Mouse (Mus musculus): ENCODE results near the gene Nav2. TPM values are rescaled to one million over a fixed set of nuclear protein-coding genes. Genes with fewer than 3 reads are reported as not detected.

Gene Nav2
- total RNA-seq, 2 experiments from 2014 or later, result 77.4 to 100 TPM

DNA sequence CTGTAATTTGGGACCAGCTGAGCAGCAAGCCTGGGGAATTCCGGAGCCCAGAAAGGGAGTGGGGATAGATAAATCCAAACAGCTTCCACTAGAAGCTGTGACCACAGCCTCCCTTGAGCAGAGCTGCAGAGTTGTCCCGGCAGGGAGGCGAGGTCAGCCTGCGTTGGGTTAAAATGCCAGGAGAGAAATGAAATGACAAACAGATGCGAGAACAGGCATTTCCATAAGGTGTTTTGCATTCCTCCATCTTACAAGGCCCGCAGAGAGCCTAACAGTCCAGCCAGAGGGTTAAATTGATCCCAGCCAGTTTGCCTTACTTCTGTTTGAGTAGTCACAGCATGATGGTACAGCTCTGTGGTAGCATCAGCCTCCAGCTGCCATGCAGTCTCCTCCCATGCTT, 309.3 kb downstream of the Nav2 start:
- no peak for DNase-seq

GRCm38 (mm10) chr7:49225741-49226140, 317.2 kb downstream of the Nav2 start:
- no peak for DNase-seq

GRCm38 (mm10) chr7:49232969-49233368, 324.5 kb downstream of the Nav2 start:
- DNase-seq, result no peak

DNA sequence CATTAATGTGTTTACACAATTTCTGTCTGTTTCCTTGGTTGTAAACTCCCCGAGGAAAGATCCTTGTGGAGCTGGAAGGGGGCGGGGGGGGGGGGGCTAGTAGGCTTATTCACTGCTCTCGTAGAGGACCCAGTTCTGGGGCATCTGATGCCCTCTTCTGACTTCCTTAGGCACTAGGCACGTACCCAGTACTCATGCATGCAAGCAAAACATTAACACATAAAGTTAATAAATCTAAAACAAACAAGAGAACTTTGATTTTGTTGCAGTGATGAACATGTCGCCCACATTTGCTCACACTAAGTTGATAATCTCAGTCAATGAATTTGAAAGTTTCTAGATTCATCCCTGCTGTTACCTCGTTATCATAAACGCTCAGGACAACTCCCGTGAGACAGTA, 325.8 kb downstream of the Nav2 start:
- DNase-seq, result no peak

DNA sequence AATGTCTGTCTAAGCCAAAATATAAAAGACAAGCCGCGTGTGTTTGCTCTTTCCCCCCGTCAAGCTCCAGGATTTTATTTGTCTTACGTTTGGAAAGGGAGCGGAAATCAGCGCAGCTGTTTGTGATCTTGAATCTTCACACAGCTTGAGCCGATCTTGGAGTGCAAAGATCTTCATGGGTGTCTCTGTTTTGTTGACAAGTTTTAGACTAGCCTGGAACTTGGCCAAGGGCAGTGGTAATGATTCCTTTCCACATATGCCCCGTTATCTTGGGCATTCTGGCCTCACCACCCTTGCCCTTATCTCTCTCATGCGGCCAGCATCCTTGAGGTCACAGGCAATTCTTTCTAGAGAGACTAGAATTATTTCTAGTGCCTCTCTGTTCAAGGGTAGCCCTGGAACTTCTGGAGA, 326.8 kb downstream of the Nav2 start:
- no peak for DNase-seq

- DNase-seq, result no peak
Observed at GRCm38 (mm10) chr7:49235821-49236220, 327.3 kb downstream of the Nav2 start.

- DNase-seq, result no peak
Observed at GRCm38 (mm10) chr7:49240461-49240860, 331.9 kb downstream of the Nav2 start.

- no peak for DNase-seq
Observed at GRCm38 (mm10) chr7:49241229-49241751, 332.8 kb downstream of the Nav2 start.

- no peak for DNase-seq
Observed at GRCm38 (mm10) chr7:49242261-49242660, 333.7 kb downstream of the Nav2 start.

- no peak for DNase-seq
Observed at GRCm38 (mm10) chr7:49243079-49243478, 334.6 kb downstream of the Nav2 start.

DNA sequence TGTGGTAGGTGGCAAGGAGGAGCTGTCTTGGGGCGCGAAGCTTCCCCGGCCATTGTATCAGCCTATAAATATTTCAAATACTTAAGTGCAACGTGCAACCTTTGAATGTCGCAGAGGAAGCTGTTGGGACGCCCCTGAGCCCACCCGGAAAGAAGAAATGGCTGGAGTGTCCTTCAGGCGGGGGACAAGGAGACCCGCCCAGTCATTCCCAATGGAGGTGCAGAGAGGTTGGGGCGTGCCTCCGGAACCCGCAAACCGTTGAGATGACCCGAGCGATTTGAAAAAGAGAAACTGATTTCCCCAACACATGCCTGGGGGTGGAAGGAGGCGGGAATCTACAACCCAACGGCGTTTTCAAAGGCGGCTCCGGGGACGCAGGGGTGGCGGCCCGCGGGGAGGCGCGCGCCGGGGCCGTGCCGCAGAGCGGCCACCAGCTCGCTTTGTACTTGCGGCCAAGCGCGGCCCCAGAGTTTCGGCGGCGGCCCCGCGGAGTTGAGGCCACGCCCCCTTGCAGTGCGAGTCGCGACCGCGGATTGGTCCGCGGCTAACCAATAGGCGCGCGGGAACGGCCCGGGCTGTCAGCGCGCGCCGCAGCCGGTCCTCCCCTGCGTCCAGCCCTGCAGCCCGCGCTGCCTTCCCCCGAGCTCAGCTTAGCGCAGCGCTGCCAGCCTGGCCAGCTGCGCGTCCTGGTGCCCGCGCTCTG, 337.2 kb downstream of the Nav2 start:
- peak; percentile 90 to 91 for DNase-seq

DNA sequence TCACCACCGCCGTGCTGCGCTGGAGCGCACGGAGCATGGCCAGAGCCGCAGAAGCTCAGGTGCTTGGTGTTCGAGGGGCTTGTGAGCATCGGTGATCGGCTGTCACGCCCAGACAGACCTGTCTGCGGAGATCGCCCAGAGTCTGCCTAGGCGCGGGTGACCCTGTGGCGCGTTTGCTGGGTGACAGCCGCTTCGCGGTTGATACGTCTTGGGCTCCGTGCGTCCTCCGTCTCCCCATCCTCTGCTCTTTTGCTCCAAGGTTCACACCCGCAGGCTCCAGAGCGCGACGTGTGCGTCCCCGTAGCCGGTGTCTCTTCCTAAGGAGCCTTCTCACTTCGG, 337.7 kb downstream of the Nav2 start:
- DNase-seq, result no peak

- peak; percentile 45 to 49 for DNase-seq
Observed at GRCm38 (mm10) chr7:49246584-49247481, 338.3 kb downstream of the Nav2 start.

- peak; percentile 77 to 78 for DNase-seq
Observed at GRCm38 (mm10) chr7:49247744-49248331, 339.3 kb downstream of the Nav2 start.

DNA sequence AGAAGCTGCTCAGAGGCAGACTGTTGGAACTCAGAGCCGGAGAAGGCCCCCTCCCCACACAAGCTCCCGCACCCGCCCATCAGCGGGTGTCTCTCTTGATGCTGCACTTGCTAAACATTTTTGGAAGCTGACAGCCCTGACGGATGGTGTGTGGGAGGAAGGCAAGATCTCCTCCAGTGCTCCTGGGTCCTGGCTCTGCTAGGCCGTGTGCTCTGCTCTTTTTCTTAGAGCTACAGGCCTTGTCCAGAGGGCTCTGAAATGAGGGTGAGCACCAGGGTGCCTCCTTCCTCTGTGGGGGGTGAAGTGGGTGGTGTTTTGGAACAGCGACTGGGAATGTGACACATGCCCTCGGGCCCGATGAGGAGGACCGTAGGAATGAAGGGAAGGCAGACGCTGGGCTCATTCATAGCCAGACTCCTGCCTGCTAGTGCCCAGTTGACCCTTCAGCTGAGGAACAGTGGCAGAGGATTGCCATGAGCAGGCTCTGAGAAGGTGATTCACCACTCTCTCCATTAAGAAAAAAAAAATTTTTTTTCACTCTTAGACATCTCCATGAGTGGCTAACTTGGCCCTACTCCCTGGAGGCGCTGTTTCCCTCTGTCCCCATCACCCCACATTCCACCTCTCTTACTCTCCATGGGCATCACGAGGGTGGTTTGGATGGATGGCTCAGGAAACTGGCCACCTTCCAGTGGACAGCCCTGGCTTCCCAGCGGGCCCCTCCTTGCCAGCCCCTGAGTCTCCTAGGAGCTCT, 340.0 kb downstream of the Nav2 start:
- peak; percentile 50 to 75 for DNase-seq

GRCm38 (mm10) chr7:49249462-49249861, 340.9 kb downstream of the Nav2 start:
- DNase-seq, result no peak

DNA sequence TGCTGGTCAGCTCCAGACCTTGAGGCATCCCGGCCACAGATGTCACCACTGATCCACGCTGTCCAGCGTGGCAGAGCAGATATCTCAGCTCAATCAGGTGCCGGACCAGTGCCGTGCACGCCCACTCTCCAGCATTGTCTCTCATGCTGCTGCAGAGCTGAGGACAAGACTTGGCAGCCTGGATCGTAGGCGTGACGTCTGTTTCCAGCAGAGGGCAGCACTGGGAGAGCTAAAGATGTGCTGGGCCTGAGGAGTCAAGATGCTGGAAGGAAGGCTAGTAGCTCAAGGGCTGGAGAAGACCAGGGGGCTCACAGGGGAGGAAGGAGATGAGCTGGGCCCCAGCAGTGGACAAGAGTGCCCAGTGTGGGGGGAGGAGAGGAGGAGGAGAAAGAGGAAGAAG, 341.5 kb downstream of the Nav2 start:
- peak; percentile 82 to 87 for DNase-seq

- no peak for DNase-seq
Observed at GRCm38 (mm10) chr7:49250581-49251307, 342.2 kb downstream of the Nav2 start.

DNA sequence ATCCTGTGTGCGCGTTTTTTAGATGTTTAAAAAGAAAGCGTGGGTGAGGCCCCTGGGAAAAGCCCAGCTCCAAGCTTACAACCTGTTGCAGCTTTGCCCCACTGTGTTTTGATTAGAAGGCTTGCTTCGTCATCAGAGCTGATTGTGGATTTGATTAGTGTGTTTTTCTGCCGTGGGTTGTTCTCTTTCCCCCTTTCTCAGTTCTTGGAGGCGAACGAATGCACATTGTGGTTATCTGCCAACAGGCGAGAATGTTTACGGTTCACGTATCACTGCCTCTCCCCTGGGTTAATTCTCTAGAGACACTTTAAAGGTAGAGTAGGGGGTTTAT, 342.8 kb downstream of the Nav2 start:
- no peak for DNase-seq

DNA sequence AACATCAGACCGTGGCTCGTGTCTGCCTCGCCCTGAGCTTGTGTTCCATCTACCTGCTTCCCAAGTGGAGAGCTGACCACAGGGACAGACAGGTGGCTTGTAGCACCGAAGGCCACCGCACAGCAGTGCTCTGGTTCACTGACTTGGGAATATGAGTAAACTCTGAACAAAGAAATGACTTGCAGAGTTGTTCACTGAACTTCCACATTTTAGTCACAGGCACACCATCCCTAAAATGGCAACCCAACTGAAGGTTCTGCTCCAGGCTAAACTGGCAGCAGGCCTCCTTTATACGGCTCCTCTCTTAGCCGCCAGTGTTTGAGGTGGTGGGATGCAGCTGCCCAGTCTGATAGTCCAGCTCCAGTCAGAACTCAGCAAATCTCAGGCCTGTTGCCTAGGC, 343.9 kb downstream of the Nav2 start:
- no peak for DNase-seq

- DNase-seq, result no peak
Observed at GRCm38 (mm10) chr7:49252902-49253301, 344.4 kb downstream of the Nav2 start.

- no peak for DNase-seq
Observed at GRCm38 (mm10) chr7:49255053-49255452, 346.5 kb downstream of the Nav2 start.
